In the genomic region with DNA sequence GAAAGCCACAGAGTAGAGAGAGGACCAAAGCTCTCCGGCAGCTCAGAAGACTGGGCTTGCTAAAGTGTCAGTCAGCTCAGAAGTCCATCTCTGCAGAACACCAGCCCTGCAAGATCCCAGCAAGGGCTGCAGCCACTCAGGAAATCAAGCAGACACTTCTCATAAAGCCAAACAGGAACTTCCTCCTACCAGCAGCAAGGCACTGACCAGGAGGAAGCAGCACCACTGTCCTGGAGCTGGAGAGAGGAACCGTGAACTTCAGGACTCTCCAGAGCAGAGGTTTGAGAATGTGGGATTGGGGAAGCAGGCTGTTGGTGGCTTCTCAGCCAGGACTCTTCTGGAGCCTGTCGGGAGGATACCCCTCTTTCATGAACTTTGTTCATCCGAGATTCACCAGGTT, we compare ENCODE assay signal across 11 mouse cellular contexts. TPM values are rescaled to one million over a fixed set of nuclear protein-coding genes. Genes with fewer than 3 reads are reported as not detected.
DNase-seq lines count a peak whose midpoint lies in the region; ATAC-seq and TF ChIP-seq lines count a peak whose summit lies in the region.
"Had no signal": no experiment of that assay in that cellular context is flagged by ENCODE, and none has a peak within 500 bp of the region (broad histone marks: within the 10 kb centered on the region; RNA-seq: fewer than 3 reads in every experiment).

No protein-coding gene starts in this region.

- no peak overlapping the region for H3K9ac ChIP-seq in midbrain, embryonic 14.5 days (replicated peaks; ENCODE audit: low read length)
- no peak overlapping the region for H3K9ac ChIP-seq in midbrain, embryonic 16.5 days (ENCODE audit: low read depth, low read length)
- no peak overlapping the region for H3K9ac ChIP-seq in intestine, postnatal 0 days (ENCODE audit: low read depth, low read length)

- peaks cover 6% of the 10 kb centered on the region; the same call in 1 of the 2 replicates for H3K4me1 ChIP-seq in midbrain, embryonic 14.5 days (ENCODE audit: control insufficient read depth, insufficient read depth, low read length)
- peaks cover 5% of the 10 kb centered on the region for H3K4me1 ChIP-seq in midbrain, embryonic 16.5 days (ENCODE audit: control insufficient read depth, insufficient read depth, low read length)
- H3K4me1 ChIP-seq in intestine, postnatal 0 days (replicated peaks; ENCODE audit: control insufficient read depth, insufficient read depth, low read length), result no peaks in the 10 kb centered on the region
- peaks cover 32% of the 10 kb centered on the region for H3K4me1 ChIP-seq in olfactory bulb, adult 2 months (ENCODE audit: control insufficient read depth, insufficient read depth, low read length)

- no peaks in the 10 kb centered on the region for H3K27me3 ChIP-seq in midbrain, embryonic 14.5 days (ENCODE audit: control insufficient read depth, insufficient read depth, low read length)
- H3K27me3 ChIP-seq in midbrain, embryonic 16.5 days (ENCODE audit: control insufficient read depth, insufficient read depth, low read depth, low read length), result no peaks in the 10 kb centered on the region
- H3K27me3 ChIP-seq in intestine, postnatal 0 days (replicated peaks; ENCODE audit: control insufficient read depth, insufficient read depth, low read length), result 0 out of 2 replicates have a peak, but pooled peaks cover 4% of the 10 kb centered on the region

- H3K4me3 ChIP-seq in midbrain, embryonic 14.5 days (replicated peaks; ENCODE audit: low read depth, low read length), result no peak overlapping the region
- no peak overlapping the region for H3K4me3 ChIP-seq in midbrain, embryonic 16.5 days (ENCODE audit: low read depth, low read length)
- H3K4me3 ChIP-seq in intestine, postnatal 0 days (ENCODE audit: low read depth, low read length), result no peak overlapping the region
- no peak overlapping the region for H3K4me3 ChIP-seq in olfactory bulb, adult 2 months (ENCODE audit: insufficient read depth, low read depth, low read length)

- no peak overlapping the region for H3K4me2 ChIP-seq in midbrain, embryonic 14.5 days (ENCODE audit: low read length)
- no peak overlapping the region for H3K4me2 ChIP-seq in midbrain, embryonic 16.5 days (ENCODE audit: low read length)
- no peak overlapping the region for H3K4me2 ChIP-seq in intestine, postnatal 0 days (replicated peaks; ENCODE audit: low read depth)

- H3K27ac ChIP-seq in midbrain, embryonic 14.5 days (replicated peaks; ENCODE audit: low read depth, low read length), result 0 out of 2 replicates have a peak overlapping the region, but pooled peaks have one; percentile 14
- no peak overlapping the region for H3K27ac ChIP-seq in midbrain, embryonic 16.5 days (ENCODE audit: low read length)
- H3K27ac ChIP-seq in intestine, postnatal 0 days (ENCODE audit: low read depth, low read length), result 0 out of 2 replicates have a peak overlapping the region, but pooled peaks have one; percentile 21
- H3K27ac ChIP-seq in olfactory bulb, adult 2 months (ENCODE audit: insufficient read depth, low read depth, low read length), result peak overlapping the region; percentile 81

- ATAC-seq in midbrain, embryonic 14.5 days (ENCODE audit: low FRiP score, low TSS enrichment), result no peak
- ATAC-seq in midbrain, embryonic 16.5 days, result no peak
- ATAC-seq in intestine, postnatal 0 days, result no peak
- no peak for ATAC-seq in inflammation-experienced regulatory T-cells, adult 6 months

- H3K9me3 ChIP-seq in midbrain, embryonic 14.5 days (ENCODE audit: control insufficient read depth, low read length), result no peaks in the 10 kb centered on the region
- H3K9me3 ChIP-seq in midbrain, embryonic 16.5 days (replicated peaks; ENCODE audit: control insufficient read depth, low read length, poor library complexity, severe bottlenecking), result no peaks in the 10 kb centered on the region
- no peaks in the 10 kb centered on the region for H3K9me3 ChIP-seq in intestine, postnatal 0 days (ENCODE audit: control insufficient read depth)

- DNase-seq in heart, adult 11 months, result peak; percentile 97
- DNase-seq in heart, postnatal 25 days (ENCODE audit: low spot score), result no peak
- no peak for DNase-seq in midbrain, embryonic 14.5 days
- DNase-seq in right cerebral cortex, postnatal 4 days, result no peak
- DNase-seq: cerebellum, postnatal 14 days; kidney, postnatal 14 days had no signal

- no peaks in the 10 kb centered on the region for H3K36me3 ChIP-seq in midbrain, embryonic 14.5 days (ENCODE audit: control insufficient read depth, insufficient read depth, low read length)
- H3K36me3 ChIP-seq in midbrain, embryonic 16.5 days (ENCODE audit: control insufficient read depth, insufficient read depth, low read length), result no peaks in the 10 kb centered on the region
- no peaks in the 10 kb centered on the region for H3K36me3 ChIP-seq in intestine, postnatal 0 days (ENCODE audit: control insufficient read depth, insufficient read depth)

- intact Hi-C loops in heart, postnatal 25 days (cut with DNase I), result loop anchor here (2.0 kb wide), 1 partner anchor 14 kb away; no protein-coding TSS in a partner anchor

- TF ChIP-seq CTCF in intestine, postnatal 0 days (IDR thresholded peaks at IDR 0.05; ENCODE audit: low read depth), result no peak
- no peak for TF ChIP-seq CTCF in olfactory bulb, adult 2 months (IDR thresholded peaks at IDR 0.05; ENCODE audit: insufficient read depth, low read depth, low read length)

- WGBS in midbrain, embryonic 14.5 days, result 76% methylated on average over 4 of the region's 4 CpGs
- 77% methylated on average over 4 of the region's 4 CpGs for WGBS in midbrain, embryonic 16.5 days
- 54% methylated on average over 4 of the region's 4 CpGs for WGBS in intestine, postnatal 0 days
- 56% methylated on average over 4 of the region's 4 CpGs for WGBS in olfactory bulb, adult 2 months

- TF ChIP-seq POLR2A in olfactory bulb, adult 2 months (IDR thresholded peaks at IDR 0.05; ENCODE audit: insufficient read depth, low read depth, low read length), result no peak

RNA-seq across cellular contexts. Expression of a gene that starts 26.9 kb away (rescaled TPM):
- under 1 TPM in 1 of 2 experiments, not detected in 1; 0.23 TPM for total RNA-seq in heart, postnatal 25 days (2021)
- polyA plus RNA-seq in midbrain, embryonic 14.5 days (2014; fragmentation: Nextera tagmentation; extraction: Ambion mirVana), result 0.08 TPM in 1 of 2 replicates, not detected in the other
- 0.14 TPM in 1 of 2 replicates, not detected in the other for polyA plus RNA-seq in midbrain, embryonic 16.5 days (2015; fragmentation: Nextera tagmentation; extraction: Ambion mirVana)
- 0.25 and 0.30 TPM in 2 replicates for polyA plus RNA-seq in intestine, postnatal 0 days (2015; fragmentation: Nextera tagmentation; extraction: Ambion mirVana)
- polyA plus RNA-seq in olfactory bulb, adult 2 months (2012; ENCODE audit: insufficient read depth, insufficient read length, low replicate concordance, missing spikeins), result not detected in 2 replicates
- polyA plus RNA-seq in inflammation-experienced regulatory T-cells, adult 6 months (2017; shearing (Covaris generic)), result 10 to 100 TPM; 71.4 to 79.0 (median 77.8) TPM
- polyA plus RNA-seq: forebrain, embryonic 11.5 days had no signal

RNA-seq across cellular contexts. Expression of a gene that starts 34.6 kb away (rescaled TPM):
- total RNA-seq in heart, postnatal 25 days (2021), result 10 to 100 TPM; 22.4 to 34.7 TPM
- 15.1 and 18.5 TPM in 2 replicates for polyA plus RNA-seq in midbrain, embryonic 14.5 days (2014; fragmentation: Nextera tagmentation; extraction: Ambion mirVana)
- polyA plus RNA-seq in midbrain, embryonic 16.5 days (2015; fragmentation: Nextera tagmentation; extraction: Ambion mirVana), result 10.4 and 14.8 TPM in 2 replicates
- 1.4 and 1.6 TPM in 2 replicates for polyA plus RNA-seq in intestine, postnatal 0 days (2015; fragmentation: Nextera tagmentation; extraction: Ambion mirVana)
- not detected in 2 replicates for polyA plus RNA-seq in olfactory bulb, adult 2 months (2012; ENCODE audit: insufficient read depth, insufficient read length, low replicate concordance, missing spikeins)
- under 1 TPM; 0.39 to 0.59 (median 0.50) TPM for polyA plus RNA-seq in inflammation-experienced regulatory T-cells, adult 6 months (2017; shearing (Covaris generic))

RNA-seq across cellular contexts. Expression of a gene that starts 47.0 kb away (rescaled TPM):
- total RNA-seq in heart, postnatal 25 days (2021), result 1 to 10 TPM; 4.4 to 5.7 TPM
- 53.2 and 59.4 TPM in 2 replicates for polyA plus RNA-seq in midbrain, embryonic 14.5 days (2014; fragmentation: Nextera tagmentation; extraction: Ambion mirVana)
- 48.0 and 53.1 TPM in 2 replicates for polyA plus RNA-seq in midbrain, embryonic 16.5 days (2015; fragmentation: Nextera tagmentation; extraction: Ambion mirVana)
- 90.6 and 92.1 TPM in 2 replicates for polyA plus RNA-seq in intestine, postnatal 0 days (2015; fragmentation: Nextera tagmentation; extraction: Ambion mirVana)
- polyA plus RNA-seq in olfactory bulb, adult 2 months (2012; ENCODE audit: insufficient read depth, insufficient read length, low replicate concordance, missing spikeins), result not detected in 2 replicates
- 10 to 100 TPM; 33.0 to 42.6 (median 40.7) TPM for polyA plus RNA-seq in inflammation-experienced regulatory T-cells, adult 6 months (2017; shearing (Covaris generic))

Comparison
In these comparisons a context has a peak if more than half of its experiments do, and no peak if none do; other contexts are left out.
1. RNA of a gene that starts 26.9 kb away (polyA plus RNA-seq): 71.4 to 79.0 TPM in inflammation-experienced regulatory T-cells, adult 6 months; 0.25 to 0.30 TPM in intestine, postnatal 0 days, 0.08 TPM in midbrain, embryonic 14.5 days, 0.14 TPM in midbrain, embryonic 16.5 days and not detected in olfactory bulb, adult 2 months; every median in the first group is over 10 times any median in the second.
2. RNA of a gene that starts 47.0 kb away (polyA plus RNA-seq): 90.6 to 92.1 TPM in intestine, postnatal 0 days, 53.2 to 59.4 TPM in midbrain, embryonic 14.5 days, 48.0 to 53.1 TPM in midbrain, embryonic 16.5 days and 33.0 to 42.6 TPM in inflammation-experienced regulatory T-cells, adult 6 months; not detected in olfactory bulb, adult 2 months; every median in the first group is over 10 times any median in the second.